Mouse (Mus musculus): ENCODE results near the gene Gatad2a.

GRCm38 (mm10) chr8:69879678-69880077 is 116.5 kb downstream of the Gatad2a start:
- TF ChIP-seq CTCF (conservative IDR thresholded peaks at IDR 0.05; ENCODE audit: low read length), result no peak
- TF ChIP-seq NANOG (IDR thresholded peaks at IDR 0.05; ENCODE audit: borderline replicate concordance, low read length), result no peak
